Mouse (Mus musculus): Measurements from ENCODE around the gene Prkcq. TPM values are rescaled to one million over a fixed set of nuclear protein-coding genes. Genes with fewer than 3 reads are reported as not detected.
A peak's percentile ranks its signal among the peaks of the same experiment; 100 is the strongest.

The Prkcq gene
- polyA plus RNA-seq, 1 experiment: 1.1 TPM

DNA sequence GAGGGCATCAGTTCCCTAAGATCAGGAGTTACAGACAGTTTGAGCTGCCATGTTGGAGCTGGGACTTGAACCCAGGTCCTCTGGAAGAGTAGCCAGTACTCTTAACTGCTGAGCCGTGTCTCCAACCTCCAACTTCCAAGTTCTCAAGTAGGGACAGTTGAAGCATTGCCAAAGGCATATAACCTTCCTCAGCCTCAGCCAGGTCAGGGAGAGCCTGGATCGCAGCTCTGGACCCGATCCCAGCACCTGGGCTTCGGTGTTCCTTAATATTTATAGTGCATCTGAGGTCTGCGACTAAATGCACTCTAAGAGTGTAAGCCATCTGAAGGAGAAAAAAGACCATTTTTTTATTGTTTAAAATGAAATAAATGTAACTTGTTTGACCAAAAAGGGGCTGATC, 12.1 kb downstream of the Prkcq start:
- H3K36me3 ChIP-seq (ENCODE audit: control insufficient read depth, insufficient read depth, low read length): no peaks in the 10 kb centered on the region
- H3K4me3 ChIP-seq (ENCODE audit: low read depth, low read length): no peak overlapping the region
- H3K27ac ChIP-seq (ENCODE audit: insufficient read depth, low read depth, low read length): no peak overlapping the region
- H3K4me1 ChIP-seq (ENCODE audit: control insufficient read depth, insufficient read depth, insufficient read length, low read length): no peaks in the 10 kb centered on the region
- no peak for TF ChIP-seq POLR2A (IDR thresholded peaks at IDR 0.05; ENCODE audit: low read depth, low read length)
- TF ChIP-seq CTCF (IDR thresholded peaks at IDR 0.05; ENCODE audit: extremely low read depth, insufficient read length, insufficient replicate concordance, low read depth, low read length): no peak
- 80% methylated on average over 5 of the region's 5 CpGs for WGBS
- H3K27me3 ChIP-seq (ENCODE audit: control insufficient read depth, insufficient read depth, low read length): no peaks in the 10 kb centered on the region

DNA sequence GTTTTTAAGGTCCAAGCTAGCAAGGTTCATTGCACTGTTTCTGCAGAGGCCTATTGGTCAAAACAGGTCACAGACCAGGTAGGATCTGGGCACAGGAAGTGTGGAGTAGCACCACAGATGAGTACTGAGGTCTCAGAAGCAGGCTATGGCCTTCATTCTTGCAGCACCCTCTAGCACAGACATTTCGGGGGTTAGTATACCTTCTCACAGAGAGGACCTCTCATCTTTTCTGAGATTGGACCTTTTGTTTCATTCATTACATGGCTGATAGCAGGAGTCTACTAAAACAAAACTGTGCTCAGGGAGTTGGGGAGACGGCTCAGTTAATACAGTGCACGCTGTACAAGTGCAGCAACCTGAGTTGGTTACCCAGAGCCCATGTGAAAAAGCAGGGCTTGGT, 14.7 kb downstream of the Prkcq start:
- 90% methylated on average over 3 of the region's 3 CpGs for WGBS
- H3K27ac ChIP-seq (ENCODE audit: insufficient read depth, low read depth, low read length): no peak overlapping the region

DNA sequence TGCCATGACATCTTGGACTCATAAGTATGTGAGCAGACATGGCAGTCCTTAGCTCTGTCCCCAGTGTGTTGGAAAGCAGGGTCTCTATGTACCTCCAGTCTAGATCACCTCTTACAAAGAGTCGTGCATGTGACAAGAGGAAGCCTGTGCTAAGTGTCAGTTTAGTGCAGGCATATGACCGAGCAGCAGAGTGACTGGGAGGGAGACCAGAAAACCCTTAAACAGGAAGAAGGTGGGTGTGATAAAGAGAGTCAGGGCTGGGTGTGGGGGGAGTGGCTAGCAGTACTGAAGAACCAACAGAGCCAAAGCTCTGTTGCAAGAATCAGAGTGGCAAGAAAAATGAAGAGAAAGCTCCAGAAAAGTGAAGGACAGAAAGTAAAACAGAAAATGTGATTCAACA, 15.3 kb downstream of the Prkcq start:
- no peaks in the 10 kb centered on the region for H3K4me1 ChIP-seq (ENCODE audit: control insufficient read depth, insufficient read depth, insufficient read length, low read length)
- H3K27ac ChIP-seq (ENCODE audit: insufficient read depth, low read depth, low read length): peak overlapping the region; percentile 42
- WGBS: 45% methylated on average over 2 of the region's 2 CpGs
- TF ChIP-seq CTCF (IDR thresholded peaks at IDR 0.05; ENCODE audit: extremely low read depth, insufficient read length, insufficient replicate concordance, low read depth, low read length) (no peak), POLR2A (IDR thresholded peaks at IDR 0.05; ENCODE audit: low read depth, low read length) (no peak)
- H3K4me3 ChIP-seq (ENCODE audit: low read depth, low read length): no peak overlapping the region
- H3K27me3 ChIP-seq (ENCODE audit: control insufficient read depth, insufficient read depth, low read length): no peaks in the 10 kb centered on the region
- no peaks in the 10 kb centered on the region for H3K36me3 ChIP-seq (ENCODE audit: control insufficient read depth, insufficient read depth, low read length)

More for the DNA sequence above, 14.7 kb downstream of the Prkcq start:
- H3K36me3 ChIP-seq (ENCODE audit: control insufficient read depth, insufficient read depth, low read length): no peaks in the 10 kb centered on the region
- no peaks in the 10 kb centered on the region for H3K4me1 ChIP-seq (ENCODE audit: control insufficient read depth, insufficient read depth, insufficient read length, low read length)
- no peak for TF ChIP-seq POLR2A (IDR thresholded peaks at IDR 0.05; ENCODE audit: low read depth, low read length)
- TF ChIP-seq CTCF (IDR thresholded peaks at IDR 0.05; ENCODE audit: extremely low read depth, insufficient read length, insufficient replicate concordance, low read depth, low read length): no peak
- H3K4me3 ChIP-seq (ENCODE audit: low read depth, low read length): no peak overlapping the region
- no peaks in the 10 kb centered on the region for H3K27me3 ChIP-seq (ENCODE audit: control insufficient read depth, insufficient read depth, low read length)

- H3K27me3 ChIP-seq (ENCODE audit: control insufficient read depth, insufficient read depth, low read length): no peaks in the 10 kb centered on the region
- no peaks in the 10 kb centered on the region for H3K36me3 ChIP-seq (ENCODE audit: control insufficient read depth, insufficient read depth, low read length)
- no peak overlapping the region; the same call in 1 of the 2 replicates for H3K27ac ChIP-seq (ENCODE audit: insufficient read depth, low read depth, low read length)
- WGBS: 26% methylated on average over 1 of the region's 1 CpGs
- TF ChIP-seq CTCF (IDR thresholded peaks at IDR 0.05; ENCODE audit: extremely low read depth, insufficient read length, insufficient replicate concordance, low read depth, low read length): no peak
- TF ChIP-seq POLR2A (IDR thresholded peaks at IDR 0.05; ENCODE audit: low read depth, low read length): no peak
- H3K4me3 ChIP-seq (ENCODE audit: low read depth, low read length): no peak overlapping the region
- peaks cover 6% of the 10 kb centered on the region; the same call in 1 of the 2 replicates for H3K4me1 ChIP-seq (ENCODE audit: control insufficient read depth, insufficient read depth, insufficient read length, low read length)
Observed at GRCm38 (mm10) chr2:11188279-11188678, 16.4 kb downstream of the Prkcq start.

DNA sequence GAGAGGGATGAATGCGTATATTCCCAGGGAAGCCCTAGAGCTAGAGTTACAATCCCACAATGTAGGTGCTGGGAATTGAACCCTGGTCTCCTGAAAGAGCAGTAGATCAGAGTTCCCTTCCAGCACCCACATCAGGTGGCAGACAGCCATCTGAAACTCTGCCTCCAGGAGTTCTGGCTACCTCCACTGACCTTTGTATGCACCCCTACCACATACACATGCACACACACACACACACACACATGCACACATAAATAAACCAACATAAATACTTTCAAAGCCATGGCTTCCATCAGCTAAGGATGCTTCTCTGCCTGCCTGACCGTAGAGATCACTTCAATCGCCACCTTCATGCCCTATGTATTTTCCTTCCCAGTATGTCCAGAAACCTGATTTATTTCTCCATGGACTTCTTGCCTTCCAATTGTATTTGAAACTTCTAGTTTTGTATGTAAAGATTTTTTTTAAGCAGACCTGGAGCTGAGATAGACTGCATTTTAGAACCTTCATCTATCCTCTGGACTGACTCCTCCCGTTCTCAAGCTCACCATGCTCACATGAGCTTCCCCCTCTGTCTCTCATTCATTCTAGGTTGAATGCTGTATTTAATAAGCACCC, 17.4 kb downstream of the Prkcq start:
- no peak overlapping the region for H3K4me3 ChIP-seq (ENCODE audit: low read depth, low read length)
- WGBS: 83% methylated on average over 4 of the region's 4 CpGs
- no peak for TF ChIP-seq POLR2A (IDR thresholded peaks at IDR 0.05; ENCODE audit: low read depth, low read length)
- no peak for TF ChIP-seq CTCF (IDR thresholded peaks at IDR 0.05; ENCODE audit: extremely low read depth, insufficient read length, insufficient replicate concordance, low read depth, low read length)
- H3K36me3 ChIP-seq (ENCODE audit: control insufficient read depth, insufficient read depth, low read length): no peaks in the 10 kb centered on the region
- peaks cover 6% of the 10 kb centered on the region; the same call in 1 of the 2 replicates for H3K4me1 ChIP-seq (ENCODE audit: control insufficient read depth, insufficient read depth, insufficient read length, low read length)
- no peak overlapping the region for H3K27ac ChIP-seq (ENCODE audit: insufficient read depth, low read depth, low read length)
- H3K27me3 ChIP-seq (ENCODE audit: control insufficient read depth, insufficient read depth, low read length): no peaks in the 10 kb centered on the region

DNA sequence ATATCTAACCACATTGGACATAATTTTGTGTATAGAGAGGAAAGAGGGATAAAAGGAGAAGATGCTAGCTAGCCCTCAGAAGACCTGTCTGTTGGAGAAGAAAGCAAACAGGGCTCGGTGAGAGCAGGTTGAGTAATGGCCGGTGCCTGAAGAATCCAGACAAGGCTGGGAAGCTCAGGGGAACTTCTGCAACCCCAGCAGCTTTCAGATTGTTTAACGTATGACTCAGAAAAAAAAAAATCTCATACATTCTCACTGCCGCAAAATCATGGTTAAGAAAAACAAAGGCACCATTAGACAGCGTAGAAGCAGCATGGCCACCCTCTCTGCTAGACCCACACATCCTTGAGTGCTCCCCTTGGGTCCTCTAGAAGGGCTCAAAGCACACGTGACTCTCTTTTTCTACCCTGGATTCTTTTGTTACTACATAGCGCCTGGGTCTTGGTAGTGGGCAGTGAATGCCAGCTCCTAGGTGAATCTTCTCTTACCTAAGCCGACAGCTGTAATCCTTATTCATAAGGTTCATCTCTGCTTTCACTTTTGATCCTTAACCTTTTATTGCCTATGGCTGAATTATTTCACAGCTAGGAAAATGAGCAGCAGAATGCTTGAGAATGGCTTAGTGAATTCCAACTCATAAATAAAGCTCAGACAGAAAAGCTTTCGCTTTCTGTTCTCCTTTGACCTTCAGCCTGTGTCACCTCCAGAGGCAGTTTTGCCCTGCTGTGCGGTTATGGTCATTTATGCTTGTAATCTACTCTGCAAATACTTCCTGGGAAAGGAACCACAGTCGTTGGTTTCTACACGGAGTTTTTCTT, 20.6 kb downstream of the Prkcq start:
- Histone ChIP-seq H3K27ac (ENCODE audit: insufficient read depth, low read depth, low read length) (peak overlapping the region; percentile 84), H3K4me1 (ENCODE audit: control insufficient read depth, insufficient read depth, insufficient read length, low read length) (peaks cover 6% of the 10 kb centered on the region; the same call in 1 of the 2 replicates), H3K4me3 (ENCODE audit: low read depth, low read length) (peak overlapping the region; percentile 38; the same call in 1 of the 2 replicates), H3K36me3 (ENCODE audit: control insufficient read depth, insufficient read depth, low read length) (no peaks in the 10 kb centered on the region), H3K27me3 (ENCODE audit: control insufficient read depth, insufficient read depth, low read length) (no peaks in the 10 kb centered on the region)
- TF ChIP-seq POLR2A (IDR thresholded peaks at IDR 0.05; ENCODE audit: low read depth, low read length): no peak
- TF ChIP-seq CTCF (IDR thresholded peaks at IDR 0.05; ENCODE audit: extremely low read depth, insufficient read length, insufficient replicate concordance, low read depth, low read length): no peak
- 29% methylated on average over 12 of the region's 12 CpGs for WGBS

DNA sequence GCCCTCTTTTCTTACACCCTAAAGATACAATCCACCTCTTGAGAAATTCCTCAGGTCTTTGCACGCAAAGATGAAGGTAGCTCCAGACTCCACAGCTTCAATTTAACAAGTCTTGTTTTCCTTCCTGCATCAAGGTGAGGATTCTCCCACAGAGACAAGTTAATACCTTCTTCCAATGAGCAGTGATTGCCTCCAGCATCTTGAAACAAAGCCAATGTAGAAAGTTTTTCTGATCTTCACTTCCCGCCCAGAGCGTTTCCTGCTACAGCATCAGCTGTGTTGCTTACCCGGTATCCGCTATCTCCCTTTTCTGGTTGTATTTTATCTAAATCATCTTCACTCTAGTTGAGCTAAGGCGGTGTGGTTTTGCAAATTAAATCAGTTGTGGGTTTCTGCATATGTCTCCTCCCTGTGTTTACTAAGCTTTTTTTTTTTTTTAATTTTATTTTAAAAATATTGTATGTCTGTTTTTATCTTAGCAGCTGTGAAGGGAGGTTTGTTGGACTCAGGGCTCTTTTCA, 21.3 kb downstream of the Prkcq start:
- Histone ChIP-seq H3K27me3 (ENCODE audit: control insufficient read depth, insufficient read depth, low read length) (no peaks in the 10 kb centered on the region), H3K27ac (ENCODE audit: insufficient read depth, low read depth, low read length) (peak overlapping the region; percentile 84), H3K4me1 (ENCODE audit: control insufficient read depth, insufficient read depth, insufficient read length, low read length) (peaks cover 6% of the 10 kb centered on the region; the same call in 1 of the 2 replicates), H3K4me3 (ENCODE audit: low read depth, low read length) (no peak overlapping the region), H3K36me3 (ENCODE audit: control insufficient read depth, insufficient read depth, low read length) (no peaks in the 10 kb centered on the region)
- TF ChIP-seq POLR2A (IDR thresholded peaks at IDR 0.05; ENCODE audit: low read depth, low read length): no peak
- TF ChIP-seq CTCF (IDR thresholded peaks at IDR 0.05; ENCODE audit: extremely low read depth, insufficient read length, insufficient replicate concordance, low read depth, low read length): no peak
- 58% methylated on average over 6 of the region's 6 CpGs for WGBS
